Mouse (Mus musculus) heart, adult 2 months (tissue): ENCODE results near the gene Tnfrsf25. TPM values are rescaled to one million over a fixed set of nuclear protein-coding genes. Genes with fewer than 3 reads are reported as not detected.

Experiments used
- DNase-seq, 2 experiments: peaks; one replicate each; pipeline ENCODE4 v3.0.0; 2021
- H3K27ac ChIP-seq: fragments of 200-600 bp; 2 replicates; pipeline ENCODE4 v1.8.1; 2022
- H3K27me3 ChIP-seq: fragments of 200-500 bp; 2 replicates; pipeline ENCODE4 v1.6.1; 2012; ENCODE audit warnings: mild to moderate bottlenecking, low read length, inconsistent platforms, mixed read lengths; ENCODE audit not compliant: control insufficient read depth, insufficient read depth
- H3K36me3 ChIP-seq: fragments of 200-500 bp; 2 replicates; pipeline ENCODE4 v1.6.1; 2012; ENCODE audit warnings: low read length, inconsistent platforms; ENCODE audit not compliant: control insufficient read depth, insufficient read depth
- H3K4me1 ChIP-seq: fragments of 200-500 bp; 2 replicates; pipeline ENCODE4 v1.6.1; 2011; ENCODE audit warnings: low read length; ENCODE audit not compliant: control insufficient read depth, insufficient read depth
- H3K4me3 ChIP-seq: fragments of 200-600 bp; 2 replicates; pipeline ENCODE4 v1.8.1; 2022
- H3K79me2 ChIP-seq: fragments of 200-500 bp; replicated peaks from 2 replicates; pipeline ENCODE4 v1.6.1; 2012; ENCODE audit warnings: mild to moderate bottlenecking, inconsistent platforms, low read length, moderate library complexity, mixed read lengths; ENCODE audit not compliant: control insufficient read depth, insufficient read depth
- H3K9ac ChIP-seq: fragments of 200-500 bp; 2 replicates; pipeline ENCODE4 v1.6.1; 2012; ENCODE audit warnings: low read depth, mild to moderate bottlenecking, control low read depth, inconsistent platforms, low read length, mixed read lengths
- CTCF ChIP-seq: fragments of 200-600 bp; IDR thresholded peaks from 2 replicates; pipeline ENCODE4 v1.8.1; 2022; ENCODE audit warnings: antibody characterized with exemption, mild to moderate bottlenecking, moderate library complexity
- EP300 ChIP-seq: fragments of 200-500 bp; IDR thresholded peaks from 2 replicates; pipeline ENCODE4 v1.6.1; 2011; ENCODE audit warnings: low read depth, low read length, control low read depth; ENCODE audit not compliant: insufficient read depth
- POLR2A ChIP-seq: fragments of 200-500 bp; IDR thresholded peaks from 2 replicates; pipeline ENCODE4 v1.6.1; 2011; ENCODE audit warnings: mild to moderate bottlenecking, low read depth, low read length, control low read depth; ENCODE audit not compliant: insufficient read depth
- WGBS: fragments of 180-500 bp; shearing (Covaris S2); methylation state at CpG from one replicate; pipeline ENCODE4 v1.1.7; 2018; 5-methylcytosine and 5-hydroxymethylcytosine counted together
- intact Hi-C: fragments of 180-260 bp; cut with DNase I; formaldehyde crosslinking; loops from one replicate; pipeline ENCODE4 v1.15.1; 2025
- polyA plus RNA-seq: library from polyadenylated mRNA; depleted of rRNA; stranded (reverse); fragments of >200 nt; gene quantifications from 2 replicates; pipeline ENCODE4 v1.2.3, GENCODE M21; 2012
- total RNA-seq, 2 experiments: library from RNA; stranded (reverse); gene quantifications; 2 replicates each; pipeline ENCODE4 v1.2.3; 2021

Tnfrsf25 gene
- total and polyA plus RNA-seq, 3 experiments, result 1.4 to 6.1 (median 2.4) TPM

- intact Hi-C loops, result no loop called here
- Histone ChIP-seq H3K9ac (no peak overlapping the region), H3K27ac (no peak overlapping the region)
Measured at GRCm38 (mm10) chr4:152131809-152132771, 16.4 kb downstream of the Tnfrsf25 start.

GRCm38 (mm10) chr4:152132772-152133169 is 17.0 kb downstream of the Tnfrsf25 start:
- intact Hi-C loops, result no loop called here
- Histone ChIP-seq H3K27me3 (peaks cover 14% of the 10 kb centered on the region), H3K4me3 (no peak overlapping the region), H3K4me1 (no peaks in the 10 kb centered on the region; the same call in 1 of the 2 replicates), H3K27ac (no peak overlapping the region), H3K36me3 (no peaks in the 10 kb centered on the region), H3K79me2 (no peaks in the 10 kb centered on the region), H3K9ac (no peak overlapping the region)
- WGBS, result 59% methylated on average over 10 of the region's 10 CpGs
- DNase-seq, result no peak
- no peak for TF ChIP-seq CTCF

More at GRCm38 (mm10) chr4:152131809-152132771, 16.4 kb downstream of the Tnfrsf25 start:
- Histone ChIP-seq H3K4me3 (peak overlapping the region; percentile 49), H3K79me2 (no peaks in the 10 kb centered on the region), H3K27me3 (peaks cover 14% of the 10 kb centered on the region), H3K4me1 (no peaks in the 10 kb centered on the region; the same call in 1 of the 2 replicates), H3K36me3 (no peaks in the 10 kb centered on the region)
- DNase-seq, result no peak
- 15% methylated on average over 50 of the region's 50 CpGs for WGBS
- TF ChIP-seq EP300 (no peak), CTCF (no peak), POLR2A (no peak)

GRCm38 (mm10) chr4:152133213-152133612 is 17.5 kb downstream of the Tnfrsf25 start:
- H3K36me3 ChIP-seq, result no peaks in the 10 kb centered on the region
- TF ChIP-seq CTCF (no peak), EP300 (no peak)
- 69% methylated on average over 5 of the region's 5 CpGs for WGBS
- H3K27me3 ChIP-seq, result peaks cover 14% of the 10 kb centered on the region
- no peak overlapping the region for H3K27ac ChIP-seq
- no peak overlapping the region for H3K9ac ChIP-seq
- H3K79me2 ChIP-seq, result no peaks in the 10 kb centered on the region
- no peaks in the 10 kb centered on the region; the same call in 1 of the 2 replicates for H3K4me1 ChIP-seq
- intact Hi-C loops, result no loop called here
- DNase-seq, result no peak
- no peak overlapping the region for H3K4me3 ChIP-seq

- Histone ChIP-seq H3K27ac (no peak overlapping the region), H3K36me3 (no peaks in the 10 kb centered on the region), H3K4me3 (no peak overlapping the region), H3K4me1 (no peaks in the 10 kb centered on the region; the same call in 1 of the 2 replicates), H3K79me2 (no peaks in the 10 kb centered on the region), H3K9ac (no peak overlapping the region), H3K27me3 (peaks cover 14% of the 10 kb centered on the region)
- intact Hi-C loops, result no loop called here
- no peak for TF ChIP-seq POLR2A
- TF ChIP-seq CTCF, result peak; percentile 91
- DNase-seq, result peak in 1 of 2 experiments; percentile 56
Measured at GRCm38 (mm10) chr4:152134507-152134906, 18.8 kb downstream of the Tnfrsf25 start.

- no peak overlapping the region for H3K27ac ChIP-seq
- TF ChIP-seq POLR2A (no peak), CTCF (no peak), EP300 (no peak)
- no peak overlapping the region for H3K4me3 ChIP-seq
- H3K27me3 ChIP-seq, result peaks cover 14% of the 10 kb centered on the region
- H3K79me2 ChIP-seq, result no peaks in the 10 kb centered on the region
- no peak overlapping the region for H3K9ac ChIP-seq
- no peak for DNase-seq
- no peaks in the 10 kb centered on the region; the same call in 1 of the 2 replicates for H3K4me1 ChIP-seq
- H3K36me3 ChIP-seq, result no peaks in the 10 kb centered on the region
- 80% methylated on average over 12 of the region's 12 CpGs for WGBS
- intact Hi-C loops, result no loop called here
Measured at GRCm38 (mm10) chr4:152135363-152135762, 19.6 kb downstream of the Tnfrsf25 start.

- 49% methylated on average over 6 of the region's 6 CpGs for WGBS
Measured at GRCm38 (mm10) chr4:152136112-152136875, 20.6 kb downstream of the Tnfrsf25 start.

More at GRCm38 (mm10) chr4:152136112-152136875, 20.6 kb downstream of the Tnfrsf25 start:
- intact Hi-C loops, result no loop called here
- Histone ChIP-seq H3K4me1 (no peaks in the 10 kb centered on the region; the same call in 1 of the 2 replicates), H3K27me3 (peaks cover 11% of the 10 kb centered on the region), H3K9ac (no peak overlapping the region), H3K36me3 (no peaks in the 10 kb centered on the region), H3K27ac (no peak overlapping the region), H3K4me3 (no peak overlapping the region), H3K79me2 (no peaks in the 10 kb centered on the region)
- DNase-seq, result no peak
- TF ChIP-seq POLR2A (no peak), CTCF (peak; percentile 82)
